Mouse (Mus musculus): ENCODE results near the gene H2-Q7. TPM values are rescaled to one million over a fixed set of nuclear protein-coding genes. Genes with fewer than 3 reads are reported as not detected.
"Not testable (repeated sequence)": the region's sequence is repeated elsewhere in the genome, so short reads cannot be mapped to it uniquely, and the experiment has no call there.

The H2-Q7 gene
- total RNA-seq, 1 experiment from 2014 or later = 2.7 TPM

GRCm38 (mm10) chr17:35435577-35435976, 3.4 kb upstream of the H2-Q7 start:
- not testable (repeated sequence) for DNase-seq

GRCm38 (mm10) chr17:35437386-35437936, 1.5 kb upstream of the H2-Q7 start:
- not testable (repeated sequence) for DNase-seq

DNA sequence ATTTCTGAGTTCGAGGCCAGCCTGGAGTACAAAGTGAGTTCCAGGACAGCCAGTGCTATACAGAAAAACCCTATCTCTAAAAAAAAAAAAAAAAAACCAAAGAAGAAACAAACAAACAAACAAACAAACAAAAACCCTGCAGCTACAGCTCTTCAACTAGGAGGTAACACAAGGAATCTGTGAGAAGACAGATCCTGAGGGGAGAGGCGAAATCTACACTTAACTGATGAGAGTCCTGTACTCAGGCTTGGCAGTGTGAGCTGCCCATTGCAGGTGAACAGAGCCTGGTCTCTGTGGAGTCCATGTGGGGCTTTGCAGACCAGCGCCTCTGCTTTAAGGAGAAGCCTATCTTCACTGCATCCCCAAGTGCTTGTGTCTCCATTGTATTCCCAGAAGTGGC, 560 bp upstream of the H2-Q7 start:
- DNase-seq = not testable (repeated sequence)

GRCm38 (mm10) chr17:35439295-35439747, 366 bp downstream of the H2-Q7 start:
- peak; percentile 45 for DNase-seq

GRCm38 (mm10) chr17:35439925-35440645, 1.1 kb downstream of the H2-Q7 start:
- DNase-seq = not testable (repeated sequence)

- DNase-seq = not testable (repeated sequence)
Measured at GRCm38 (mm10) chr17:35442376-35442775, 3.4 kb downstream of the H2-Q7 start.

DNA sequence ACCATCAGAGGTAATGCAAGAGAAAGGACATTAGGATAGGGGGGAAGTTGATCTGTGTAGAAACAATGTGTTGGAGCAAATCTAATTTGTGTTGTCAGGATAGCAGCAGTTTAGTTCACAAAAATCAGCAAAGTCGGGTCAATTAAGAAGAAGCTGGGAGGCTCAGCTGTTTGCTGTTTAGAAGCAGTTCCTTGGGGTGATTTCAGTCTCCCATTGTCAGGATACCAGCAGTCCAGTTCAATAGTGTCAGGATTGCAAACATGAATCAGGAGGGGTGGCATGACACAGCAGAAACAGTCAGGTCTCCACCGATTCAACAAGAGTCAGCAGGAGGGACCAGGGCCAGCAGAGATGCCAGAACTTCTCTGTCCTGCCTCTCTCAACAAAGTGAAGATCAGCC, 5.6 kb downstream of the H2-Q7 start:
- DNase-seq = not testable (repeated sequence)

DNA sequence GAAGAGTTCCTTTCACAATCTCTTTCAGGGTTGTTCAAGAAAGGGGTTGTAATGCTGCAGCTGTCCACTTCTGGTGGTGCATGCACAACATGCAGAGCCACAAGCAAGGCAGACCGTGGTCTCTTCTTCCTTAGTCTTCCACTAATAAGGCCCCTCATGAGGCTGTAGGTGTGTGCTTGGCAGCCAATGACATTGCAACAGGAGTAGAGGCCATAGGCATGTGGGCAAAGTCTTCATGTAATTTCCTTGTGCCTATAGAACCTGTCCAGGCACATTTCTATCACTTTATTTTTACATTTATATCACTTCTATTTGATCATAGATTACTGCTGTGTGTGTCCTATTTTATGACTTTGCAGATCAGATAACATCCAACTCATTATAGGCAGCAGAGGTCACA, 19.3 kb downstream of the H2-Q7 start:
- not testable (repeated sequence) for DNase-seq

GRCm38 (mm10) chr17:35460513-35461341, 21.8 kb downstream of the H2-Q7 start:
- not testable (repeated sequence) for DNase-seq

- DNase-seq = peak; percentile 19
Measured at GRCm38 (mm10) chr17:35465651-35466050, 26.7 kb downstream of the H2-Q7 start.

DNA sequence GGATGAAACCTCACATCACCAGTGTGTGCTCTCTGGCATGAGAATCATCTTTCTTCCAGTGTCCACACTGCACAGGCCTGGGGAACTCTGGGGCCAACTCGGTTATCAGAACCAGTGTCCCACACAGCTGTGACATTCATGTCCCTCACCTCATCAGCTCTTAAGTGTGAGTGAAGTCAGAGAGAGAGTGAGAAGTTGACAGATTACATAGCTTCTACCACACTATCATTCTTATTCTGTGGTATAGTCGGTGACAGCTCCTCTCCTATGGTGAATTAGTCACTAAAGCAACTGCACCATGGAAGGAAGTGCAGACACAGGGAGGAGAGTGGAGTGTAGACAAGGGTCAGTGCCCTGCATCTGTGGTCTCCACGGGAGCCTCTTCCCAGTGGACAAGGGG, 30.0 kb downstream of the H2-Q7 start:
- not testable (repeated sequence) for DNase-seq

DNA sequence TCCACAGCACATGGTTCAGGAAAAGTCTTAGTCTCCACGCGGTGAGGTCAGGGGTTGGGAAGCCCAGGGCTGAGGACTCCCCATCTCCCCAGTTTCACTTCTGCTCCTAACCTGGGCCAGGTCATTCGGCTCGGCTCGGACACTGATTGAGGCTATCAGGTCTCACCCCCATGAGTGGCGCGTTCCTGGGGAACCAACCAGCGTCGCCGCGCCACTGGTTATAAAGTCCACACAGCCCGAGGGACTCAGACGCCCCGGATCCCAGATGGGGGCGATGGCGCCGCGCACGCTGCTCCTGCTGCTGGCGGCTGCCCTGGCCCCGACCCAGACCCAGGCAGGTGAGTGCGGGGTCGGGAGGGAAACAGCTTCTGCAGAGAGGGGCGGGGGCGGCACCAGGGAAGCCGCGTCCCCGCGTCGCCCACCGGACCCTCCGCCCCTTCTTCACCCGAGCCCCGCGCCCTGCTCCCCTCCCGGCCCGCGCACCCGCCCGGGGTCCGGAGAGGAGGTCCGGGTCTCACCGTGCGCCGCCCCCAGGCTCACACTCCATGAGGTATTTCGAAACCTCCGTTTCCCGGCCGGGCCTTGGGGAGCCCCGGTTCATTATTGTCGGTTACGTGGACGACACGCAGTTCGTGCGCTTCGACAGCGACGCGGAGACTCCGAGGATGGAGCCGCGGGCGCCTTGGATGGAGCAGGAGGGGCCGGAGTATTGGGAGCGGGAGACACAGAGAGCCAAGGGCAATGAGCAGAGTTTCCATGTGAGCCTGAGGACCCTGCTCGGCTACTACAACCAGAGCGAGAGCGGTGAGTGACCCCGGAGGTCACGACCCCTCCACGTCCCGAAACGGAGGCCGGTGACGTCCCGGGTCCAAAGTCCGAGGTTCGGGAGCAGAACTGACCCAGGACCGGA, 31.1 kb downstream of the H2-Q7 start, which contains the start of gene H2-Q10:
H2-Q10 (plus strand) TSS at position 248 of the 910 bp plus-strand sequence.
- DNase-seq = peak; percentile 12

DNA sequence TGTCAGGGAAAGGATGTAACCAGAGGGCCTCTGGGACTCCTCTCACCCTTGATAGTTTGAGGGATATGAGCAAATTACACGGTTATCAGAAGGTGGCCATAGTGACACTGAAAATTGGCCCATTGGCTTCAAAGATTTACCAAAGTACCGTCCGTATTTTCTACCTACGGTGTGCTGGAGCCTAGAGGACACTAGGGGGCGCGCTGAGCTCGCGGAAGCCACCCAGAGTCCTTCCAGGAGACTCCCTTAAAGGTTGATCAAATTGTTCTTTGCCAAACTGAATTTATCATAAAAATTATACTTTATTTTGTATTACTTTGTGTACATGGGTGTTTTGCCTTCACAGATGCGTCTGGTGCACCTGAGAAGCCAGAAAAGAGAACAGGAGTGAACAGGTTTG, 45.1 kb downstream of the H2-Q7 start:
- DNase-seq = peak; percentile 84

DNA sequence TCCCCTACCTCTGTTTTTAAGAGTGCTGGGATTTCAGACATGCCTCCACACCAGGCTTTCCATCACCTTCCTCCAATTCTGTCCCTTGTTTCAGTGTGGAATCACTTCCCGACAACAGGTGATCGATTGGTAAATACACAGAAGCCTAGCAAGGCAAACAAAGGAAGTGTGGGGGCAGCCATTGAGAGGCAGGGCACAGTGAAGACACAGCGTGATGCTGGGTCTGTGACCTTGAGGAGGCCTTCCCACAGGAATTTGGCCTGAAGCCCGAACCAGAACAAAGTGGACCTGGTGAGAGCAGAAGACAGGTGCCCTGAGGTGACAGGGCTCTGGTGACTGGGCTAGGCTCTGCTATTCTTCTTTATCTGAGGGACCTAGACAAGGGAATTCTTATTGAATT, 46.7 kb downstream of the H2-Q7 start:
- DNase-seq = peak; percentile 27

- DNase-seq = no peak
Measured at GRCm38 (mm10) chr17:35486726-35487125, 47.8 kb downstream of the H2-Q7 start.

- no peak for DNase-seq
Measured at GRCm38 (mm10) chr17:35488041-35488440, 49.1 kb downstream of the H2-Q7 start.

DNA sequence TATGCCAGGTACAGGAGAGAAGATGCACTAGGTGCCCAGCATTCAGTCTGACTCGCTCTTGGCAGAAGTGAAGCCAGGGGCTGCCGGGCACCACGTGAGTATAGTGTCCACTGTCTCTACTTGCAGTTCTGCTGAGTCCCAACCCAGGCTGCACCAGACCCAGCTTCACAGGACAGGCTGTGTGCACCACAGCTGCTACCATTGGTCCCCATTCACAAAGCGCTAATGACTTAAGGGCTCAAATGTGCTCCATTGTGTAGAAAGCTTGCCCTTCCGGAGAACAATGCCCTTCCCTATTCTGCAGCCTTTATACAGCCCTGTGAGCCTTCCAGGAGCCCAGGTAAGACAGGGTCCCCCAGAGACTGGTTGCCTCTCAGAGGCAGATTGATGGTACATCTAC, 51.4 kb downstream of the H2-Q7 start:
- no peak for DNase-seq
